Mouse (Mus musculus) urinary bladder, postnatal 4 days (tissue): ENCODE measurements around the gene Gstm4.
"Not testable (repeated sequence)": the region's sequence is repeated elsewhere in the genome, so short reads cannot be mapped to it uniquely, and the experiment has no call there.

Experiments used
- DNase-seq, 2 experiments: peaks; one replicate each; pipeline ENCODE4 v3.0.0; 2021 to 2022; ENCODE audit warnings: low spot score in 2 of 2

The Gstm4 gene

GRCm38 (mm10) chr3:108016468-108016867 is 28.2 kb downstream of the Gstm4 start:
- DNase-seq = not testable (repeated sequence)

GRCm38 (mm10) chr3:108014974-108015346 is 29.7 kb downstream of the Gstm4 start:
- DNase-seq = no peak

GRCm38 (mm10) chr3:108014098-108014973 is 30.4 kb downstream of the Gstm4 start:
- no peak for DNase-seq

GRCm38 (mm10) chr3:108013331-108013871 is 31.3 kb downstream of the Gstm4 start:
- no peak for DNase-seq

- DNase-seq = no peak
Observed at GRCm38 (mm10) chr3:108011558-108011957, 33.1 kb downstream of the Gstm4 start.

- no peak for DNase-seq
Observed at GRCm38 (mm10) chr3:108010286-108010685, 34.4 kb downstream of the Gstm4 start.

GRCm38 (mm10) chr3:108002021-108002420 is 42.7 kb downstream of the Gstm4 start:
- DNase-seq = no peak

GRCm38 (mm10) chr3:107999491-107999890 is 45.2 kb downstream of the Gstm4 start:
- DNase-seq = no peak

GRCm38 (mm10) chr3:107998591-107998990 is 46.1 kb downstream of the Gstm4 start:
- no peak for DNase-seq

- peak in 1 of 2 experiments; percentile 23 for DNase-seq
Observed at GRCm38 (mm10) chr3:107996576-107996975, 48.1 kb downstream of the Gstm4 start.

GRCm38 (mm10) chr3:107995974-107996373 is 48.7 kb downstream of the Gstm4 start:
- not testable (repeated sequence) for DNase-seq
